Mouse (Mus musculus) heart, embryonic 15.5 days (tissue): Measurements from ENCODE around the gene Per1. TPM values are rescaled to one million over a fixed set of nuclear protein-coding genes. Genes with fewer than 3 reads are reported as not detected.

Source experiments
- ATAC-seq: fragments of 200-750 bp; cut with Nextera tagmentation; replicated peaks from 2 replicates; pipeline ENCODE4 v1.8.0; 2017; ENCODE audit warnings: low read depth, moderate TSS enrichment; ENCODE audit not compliant: insufficient number of reproducible peaks, insufficient read depth, low FRiP score
- H3K27ac ChIP-seq: fragments of 300-500 bp; sonication (generic); 2 replicates; pipeline ENCODE4 v1.5.1; 2015; ENCODE audit warnings: mild to moderate bottlenecking, inconsistent platforms
- H3K27me3 ChIP-seq: fragments of 300-500 bp; sonication (generic); 2 replicates; pipeline ENCODE4 v1.6.1; 2015; ENCODE audit warnings: inconsistent platforms
- H3K36me3 ChIP-seq: fragments of 300-500 bp; sonication (generic); 2 replicates; pipeline ENCODE4 v1.6.1; 2015; ENCODE audit warnings: mild to moderate bottlenecking, inconsistent platforms
- H3K4me1 ChIP-seq: fragments of 300-500 bp; sonication (generic); replicated peaks from 2 replicates; pipeline ENCODE4 v1.6.1; 2015; ENCODE audit warnings: inconsistent platforms
- H3K4me2 ChIP-seq: fragments of 300-500 bp; sonication (generic); 2 replicates; pipeline ENCODE4 v1.6.1; 2015; ENCODE audit warnings: inconsistent platforms, mild to moderate bottlenecking, moderate library complexity
- H3K4me3 ChIP-seq: fragments of 300-500 bp; sonication (generic); 2 replicates; pipeline ENCODE4 v1.5.1; 2015; ENCODE audit warnings: mild to moderate bottlenecking, inconsistent platforms
- H3K9ac ChIP-seq: fragments of 300-500 bp; sonication (generic); 2 replicates; pipeline ENCODE4 v1.6.1; 2015; ENCODE audit warnings: mild to moderate bottlenecking, inconsistent platforms
- H3K9me3 ChIP-seq: fragments of 300-500 bp; sonication (generic); replicated peaks from 2 replicates; pipeline ENCODE4 v1.6.1; 2016; ENCODE audit warnings: inconsistent platforms
- whole genome bisulfite sequencing: fragments of 180-500 bp; shearing (Covaris S2); methylation state at CpG from one replicate; pipeline ENCODE4 v1.1.7; 2015; ENCODE audit warnings: mixed read lengths; 5-methylcytosine and 5-hydroxymethylcytosine counted together
- polyA plus RNA-seq: library from polyadenylated mRNA; unstranded; fragments of >200 nt; fragmentation: Nextera tagmentation; extraction: Ambion mirVana; gene quantifications from 2 replicates; pipeline ENCODE4 v1.2.1, GENCODE M21; 2015

Per1 gene
- 16.1 and 25.2 TPM in 2 replicates for polyA plus RNA-seq

GRCm38 (mm10) chr11:69094697-69095429 lies at the start of gene Per1:
Gene Per1, plus strand, starts transcription at chr11:69095217.
- Histone ChIP-seq H3K27ac (peak within 1 kb of the TSS; percentile 99), H3K9me3 (no peaks in the 10 kb centered on the region), H3K9ac (peak within 1 kb of the TSS; percentile 86), H3K36me3 (peaks cover 18% of the 10 kb centered on the region), H3K4me3 (peak within 1 kb of the TSS; percentile 73), H3K27me3 (no peaks in the 10 kb centered on the region), H3K4me2 (peak within 1 kb of the TSS; percentile 83), H3K4me1 (peaks cover 59% of the 10 kb centered on the region)
- WGBS = under 1% methylated on average over 37 of the region's 37 CpGs
- ATAC-seq = peak; percentile 84

- peak within 1 kb of the TSS; percentile 92 for H3K27ac ChIP-seq
- H3K4me2 ChIP-seq = peak within 1 kb of the TSS; percentile 87
- peak within 1 kb of the TSS; percentile 76 for H3K9ac ChIP-seq
- H3K36me3 ChIP-seq = peaks cover 27% of the 10 kb centered on the region
- H3K4me3 ChIP-seq = peak within 1 kb of the TSS; percentile 98
- no peaks in the 10 kb centered on the region for H3K9me3 ChIP-seq
- under 1% methylated on average over 54 of the region's 54 CpGs for WGBS
- no peaks in the 10 kb centered on the region for H3K27me3 ChIP-seq
- ATAC-seq = peak; percentile 72
- H3K4me1 ChIP-seq = peaks cover 28% of the 10 kb centered on the region
These were observed 49.3 kb upstream of the Per1 start, which contains the start of gene Aurkb for GRCm38 (mm10) chr11:69045531-69046394. Gene Aurkb, plus strand, starts transcription at chr11:69045647.

- Histone ChIP-seq H3K4me2 (peak overlapping the region; percentile 87), H3K9ac (peak overlapping the region; percentile 76), H3K36me3 (peaks cover 32% of the 10 kb centered on the region), H3K4me1 (peaks cover 28% of the 10 kb centered on the region), H3K9me3 (no peaks in the 10 kb centered on the region), H3K4me3 (peak overlapping the region; percentile 98), H3K27ac (peak overlapping the region; percentile 92), H3K27me3 (no peaks in the 10 kb centered on the region)
- ATAC-seq = no peak
- WGBS = 8% methylated on average over 9 of the region's 9 CpGs
These were observed 48.6 kb upstream of the Per1 start for GRCm38 (mm10) chr11:69046395-69046774.

GRCm38 (mm10) chr11:69047592-69047991 lies 47.4 kb upstream of the Per1 start:
- Histone ChIP-seq H3K27me3 (no peaks in the 10 kb centered on the region), H3K36me3 (peaks cover 37% of the 10 kb centered on the region), H3K9ac (no peak overlapping the region), H3K9me3 (no peaks in the 10 kb centered on the region), H3K4me3 (peak overlapping the region; percentile 98; the same call in 1 of the 2 replicates), H3K4me1 (peaks cover 28% of the 10 kb centered on the region), H3K27ac (no peak overlapping the region), H3K4me2 (peak overlapping the region; percentile 87)
- 88% methylated on average over 12 of the region's 12 CpGs for whole genome bisulfite sequencing
- no peak for ATAC-seq

- 91% methylated on average over 14 of the region's 14 CpGs for WGBS
- Histone ChIP-seq H3K9me3 (no peaks in the 10 kb centered on the region), H3K36me3 (peaks cover 37% of the 10 kb centered on the region)
These were observed 46.9 kb upstream of the Per1 start for GRCm38 (mm10) chr11:69048151-69048550.

GRCm38 (mm10) chr11:69050748-69051147 lies 44.3 kb upstream of the Per1 start:
- H3K27ac ChIP-seq = no peak overlapping the region
- no peaks in the 10 kb centered on the region for H3K27me3 ChIP-seq
- H3K9me3 ChIP-seq = no peaks in the 10 kb centered on the region
- H3K4me2 ChIP-seq = no peak overlapping the region
- no peak overlapping the region for H3K4me3 ChIP-seq
- 91% methylated on average over 8 of the region's 8 CpGs for WGBS
- ATAC-seq = no peak
- H3K9ac ChIP-seq = no peak overlapping the region
- H3K4me1 ChIP-seq = peaks cover 28% of the 10 kb centered on the region
- peaks cover 45% of the 10 kb centered on the region for H3K36me3 ChIP-seq

More at GRCm38 (mm10) chr11:69048151-69048550, 46.9 kb upstream of the Per1 start:
- no peak for ATAC-seq
- H3K4me2 ChIP-seq = no peak overlapping the region
- no peak overlapping the region for H3K27ac ChIP-seq
- H3K9ac ChIP-seq = no peak overlapping the region
- peaks cover 28% of the 10 kb centered on the region for H3K4me1 ChIP-seq
- no peaks in the 10 kb centered on the region for H3K27me3 ChIP-seq
- no peak overlapping the region for H3K4me3 ChIP-seq

GRCm38 (mm10) chr11:69051771-69052170 lies 43.2 kb upstream of the Per1 start:
- Histone ChIP-seq H3K9me3 (no peaks in the 10 kb centered on the region), H3K4me3 (no peak overlapping the region), H3K9ac (no peak overlapping the region), H3K4me2 (no peak overlapping the region), H3K27me3 (no peaks in the 10 kb centered on the region), H3K4me1 (peaks cover 23% of the 10 kb centered on the region), H3K27ac (no peak overlapping the region), H3K36me3 (peaks cover 45% of the 10 kb centered on the region)
- ATAC-seq = no peak
- 77% methylated on average over 4 of the region's 4 CpGs for WGBS

- no peak for ATAC-seq
- no peak overlapping the region for H3K9ac ChIP-seq
- no peak overlapping the region for H3K4me3 ChIP-seq
- no peaks in the 10 kb centered on the region for H3K9me3 ChIP-seq
- WGBS = 92% methylated on average over 2 of the region's 2 CpGs
- no peak overlapping the region for H3K27ac ChIP-seq
- no peaks in the 10 kb centered on the region for H3K27me3 ChIP-seq
- peaks cover 44% of the 10 kb centered on the region for H3K36me3 ChIP-seq
- peaks cover 12% of the 10 kb centered on the region for H3K4me1 ChIP-seq
- H3K4me2 ChIP-seq = no peak overlapping the region
These were observed 42.1 kb upstream of the Per1 start for GRCm38 (mm10) chr11:69052824-69053421.

- Histone ChIP-seq H3K27ac (no peak overlapping the region), H3K4me3 (no peak overlapping the region), H3K4me1 (peaks cover 11% of the 10 kb centered on the region), H3K27me3 (no peaks in the 10 kb centered on the region), H3K9ac (no peak overlapping the region), H3K36me3 (peaks cover 35% of the 10 kb centered on the region), H3K9me3 (no peaks in the 10 kb centered on the region), H3K4me2 (no peak overlapping the region)
- ATAC-seq = no peak
- 75% methylated on average over 3 of the region's 3 CpGs for WGBS
These were observed 41.2 kb upstream of the Per1 start for GRCm38 (mm10) chr11:69053848-69054247.

- no peak for ATAC-seq
- no peaks in the 10 kb centered on the region for H3K9me3 ChIP-seq
- 59% methylated on average over 2 of the region's 2 CpGs for WGBS
- H3K4me1 ChIP-seq = peaks cover 27% of the 10 kb centered on the region
- H3K36me3 ChIP-seq = peaks cover 8% of the 10 kb centered on the region; the same call in 1 of the 2 replicates
- peak overlapping the region; percentile 73 for H3K9ac ChIP-seq
- no peaks in the 10 kb centered on the region for H3K27me3 ChIP-seq
- peak overlapping the region; percentile 69 for H3K4me3 ChIP-seq
- H3K4me2 ChIP-seq = peak overlapping the region; percentile 84
- peak overlapping the region; percentile 91 for H3K27ac ChIP-seq
These were observed 36.8 kb upstream of the Per1 start for GRCm38 (mm10) chr11:69058265-69058664.
